Mouse (Mus musculus): ENCODE results near the gene Lamb2. TPM values are rescaled to one million over a fixed set of nuclear protein-coding genes. Genes with fewer than 3 reads are reported as not detected.

Gene Lamb2
- polyA plus RNA-seq (2016; fragmentation: Nextera tagmentation; extraction: Ambion mirVana) = 19.7 and 31.6 TPM in 2 replicates

DNA sequence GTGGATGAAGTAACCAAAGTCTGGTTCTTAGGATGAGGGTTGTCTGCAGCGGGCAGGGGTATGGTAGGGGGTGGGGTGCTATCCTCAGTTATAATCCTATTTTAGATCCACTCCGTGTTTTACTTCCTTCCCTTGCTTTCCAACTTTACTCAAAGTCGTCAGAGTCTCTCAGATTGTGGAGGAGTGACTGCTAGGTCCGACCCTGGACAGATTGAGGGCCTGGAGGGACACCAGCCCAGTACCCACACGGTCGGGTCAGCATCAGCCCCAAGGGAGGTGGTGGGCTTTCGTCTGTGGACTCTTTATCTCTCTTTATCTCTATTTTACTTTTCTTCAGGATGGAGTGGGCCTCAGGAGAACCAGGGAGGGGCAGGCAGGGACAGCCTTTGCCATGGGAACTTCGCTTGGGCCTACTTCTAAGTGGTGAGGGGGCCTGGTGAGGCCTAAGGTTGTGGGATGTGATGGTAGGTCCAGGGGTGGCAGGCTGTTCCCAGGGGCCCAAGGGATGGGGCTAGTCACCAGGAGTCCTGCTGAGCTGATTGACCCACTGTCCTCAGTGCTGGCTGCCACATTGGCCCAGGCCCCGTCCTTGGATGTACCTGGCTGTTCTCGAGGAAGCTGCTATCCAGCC is at the start of gene Lamb2:
TSS of gene Lamb2 (plus strand) at position 16 of the 631 bp plus-strand sequence.
- peaks cover 30% of the 10 kb centered on the region for H3K4me1 ChIP-seq
- no peaks in the 10 kb centered on the region for H3K9me3 ChIP-seq (replicated peaks)
- WGBS = 13% methylated on average over 10 of the region's 10 CpGs
- H3K36me3 ChIP-seq = peaks cover 40% of the 10 kb centered on the region
- peak; percentile 57 for DNase-seq (ENCODE audit: low spot score)
- H3K27ac ChIP-seq = peak within 1 kb of the TSS; percentile 89
- H3K4me3 ChIP-seq = peak within 1 kb of the TSS; percentile 60
- H3K27me3 ChIP-seq (ENCODE audit: low read depth, poor library complexity, severe bottlenecking) = no peaks in the 10 kb centered on the region

GRCm38 (mm10) chr9:108431431-108432067 is 48.0 kb upstream of the Lamb2 start:
- Histone ChIP-seq H3K27ac (peak overlapping the region; percentile 53; the same call in 1 of the 2 replicates), H3K36me3 (no peaks in the 10 kb centered on the region), H3K27me3 (ENCODE audit: low read depth, poor library complexity, severe bottlenecking) (no peaks in the 10 kb centered on the region), H3K4me3 (peak overlapping the region; percentile 36), H3K4me1 (peaks cover 7% of the 10 kb centered on the region), H3K9me3 (replicated peaks) (no peaks in the 10 kb centered on the region)
- 49% methylated on average over 32 of the region's 32 CpGs for WGBS
- peak; percentile 61 for DNase-seq (ENCODE audit: low spot score)

DNA sequence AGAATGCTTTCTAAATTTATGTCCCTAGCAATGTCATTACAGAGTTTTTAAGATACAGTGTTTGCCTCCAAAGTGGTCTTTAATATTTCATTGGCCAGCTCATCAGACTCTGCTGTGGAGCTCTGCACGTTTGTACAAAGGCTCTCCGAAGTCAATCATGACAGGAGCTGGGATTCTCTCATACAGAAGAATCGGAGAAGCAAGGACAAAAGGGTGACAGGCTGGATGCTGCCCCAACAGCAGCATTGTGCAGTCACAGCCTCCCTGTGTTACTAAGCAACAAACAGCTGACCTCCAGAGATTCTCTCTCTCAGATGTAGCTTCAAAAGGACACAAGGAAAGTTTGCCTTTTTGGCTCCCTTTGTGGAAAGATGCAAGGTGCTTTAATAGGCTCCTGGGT is 43.4 kb upstream of the Lamb2 start, which contains the start of gene BC048562:
TSS of gene BC048562 (plus strand) at position 301 of the 400 bp plus-strand sequence.
- WGBS = 86% methylated on average over 3 of the region's 3 CpGs
- H3K9me3 ChIP-seq (replicated peaks) = no peaks in the 10 kb centered on the region
- no peaks in the 10 kb centered on the region for H3K27me3 ChIP-seq (ENCODE audit: low read depth, poor library complexity, severe bottlenecking)
- H3K4me3 ChIP-seq = no peak within 1 kb of the TSS
- no peak for DNase-seq (ENCODE audit: low spot score)
- peaks cover 7% of the 10 kb centered on the region for H3K4me1 ChIP-seq
- no peaks in the 10 kb centered on the region for H3K36me3 ChIP-seq
- H3K27ac ChIP-seq = no peak within 1 kb of the TSS

GRCm38 (mm10) chr9:108439176-108439575 is 40.4 kb upstream of the Lamb2 start:
- H3K4me1 ChIP-seq = no peaks in the 10 kb centered on the region
- H3K27me3 ChIP-seq (ENCODE audit: low read depth, poor library complexity, severe bottlenecking) = no peaks in the 10 kb centered on the region
- no peak overlapping the region for H3K27ac ChIP-seq
- H3K4me3 ChIP-seq = no peak overlapping the region
- no peak for DNase-seq (ENCODE audit: low spot score)
- H3K9me3 ChIP-seq (replicated peaks) = no peaks in the 10 kb centered on the region
- WGBS = 89% methylated on average over 6 of the region's 6 CpGs
- H3K36me3 ChIP-seq = no peaks in the 10 kb centered on the region

DNA sequence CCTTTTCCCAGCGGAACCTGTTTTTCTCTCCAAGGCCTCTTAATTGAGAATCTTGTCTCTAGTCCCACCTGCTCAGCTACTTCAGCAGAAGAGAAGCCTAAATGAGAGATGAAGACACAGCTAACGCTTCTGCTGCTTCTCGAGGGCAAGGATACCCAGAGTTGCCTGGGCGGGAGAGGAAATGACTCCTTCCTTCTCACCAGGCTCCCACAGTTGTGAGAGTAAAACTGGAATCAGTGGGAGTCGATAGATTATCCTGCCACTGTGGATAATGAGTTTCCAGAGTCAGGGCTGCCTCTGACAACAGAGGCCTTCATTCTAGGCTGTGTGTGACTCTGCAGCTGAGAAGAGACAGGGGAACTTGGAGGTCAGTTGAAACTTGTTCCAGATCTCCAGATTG is 39.1 kb upstream of the Lamb2 start:
- Histone ChIP-seq H3K36me3 (no peaks in the 10 kb centered on the region), H3K27ac (no peak overlapping the region), H3K4me3 (no peak overlapping the region), H3K27me3 (ENCODE audit: low read depth, poor library complexity, severe bottlenecking) (no peaks in the 10 kb centered on the region), H3K4me1 (no peaks in the 10 kb centered on the region), H3K9me3 (replicated peaks) (no peaks in the 10 kb centered on the region)
- 79% methylated on average over 5 of the region's 5 CpGs for WGBS
- DNase-seq (ENCODE audit: low spot score) = no peak

GRCm38 (mm10) chr9:108441236-108441919 is 38.2 kb upstream of the Lamb2 start:
- DNase-seq (ENCODE audit: low spot score) = no peak
- H3K36me3 ChIP-seq = no peaks in the 10 kb centered on the region
- no peak overlapping the region for H3K27ac ChIP-seq
- H3K4me3 ChIP-seq = no peak overlapping the region
- no peaks in the 10 kb centered on the region; the same call in 1 of the 2 replicates for H3K4me1 ChIP-seq
- H3K9me3 ChIP-seq (replicated peaks) = no peaks in the 10 kb centered on the region
- 92% methylated on average over 11 of the region's 11 CpGs for WGBS
- no peaks in the 10 kb centered on the region for H3K27me3 ChIP-seq (ENCODE audit: low read depth, poor library complexity, severe bottlenecking)

GRCm38 (mm10) chr9:108445125-108445524 is 34.4 kb upstream of the Lamb2 start:
- Histone ChIP-seq H3K27me3 (ENCODE audit: low read depth, poor library complexity, severe bottlenecking) (no peaks in the 10 kb centered on the region), H3K9me3 (replicated peaks) (no peaks in the 10 kb centered on the region), H3K27ac (no peak overlapping the region), H3K36me3 (peaks cover 8% of the 10 kb centered on the region; the same call in 1 of the 2 replicates), H3K4me1 (peaks cover 13% of the 10 kb centered on the region), H3K4me3 (no peak overlapping the region)
- WGBS = 70% methylated on average over 9 of the region's 9 CpGs
- DNase-seq (ENCODE audit: low spot score) = no peak

DNA sequence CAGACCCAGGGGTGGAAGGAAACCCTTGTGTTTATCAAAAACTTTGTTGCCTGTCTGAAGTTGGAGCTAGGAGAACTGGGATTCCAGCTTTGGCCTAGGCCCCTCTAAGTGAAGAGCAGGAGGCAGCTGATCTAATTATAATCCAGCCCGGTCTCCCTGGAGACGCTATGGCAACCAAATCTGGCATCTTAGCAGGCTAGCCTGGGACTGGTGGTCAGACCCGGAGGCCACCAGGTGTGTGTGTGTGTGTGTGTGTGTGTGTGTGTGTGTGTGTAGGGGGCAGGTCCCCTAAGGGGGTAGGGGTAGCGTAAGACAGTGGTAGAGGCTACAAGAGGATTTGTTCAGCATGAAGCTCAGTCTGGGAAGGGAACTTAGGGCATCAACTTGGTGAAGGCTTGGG is 29.7 kb upstream of the Lamb2 start:
- H3K36me3 ChIP-seq = peaks cover 8% of the 10 kb centered on the region; the same call in 1 of the 2 replicates
- WGBS = 59% methylated on average over 4 of the region's 4 CpGs
- peak; percentile 63 for DNase-seq (ENCODE audit: low spot score)
- H3K9me3 ChIP-seq (replicated peaks) = no peaks in the 10 kb centered on the region
- 0 out of 2 replicates have a peak overlapping the region, but pooled peaks have one; percentile 18 for H3K4me3 ChIP-seq
- H3K27ac ChIP-seq = peak overlapping the region; percentile 68; the same call in 1 of the 2 replicates
- H3K4me1 ChIP-seq = peaks cover 44% of the 10 kb centered on the region
- peaks cover 13% of the 10 kb centered on the region for H3K27me3 ChIP-seq (ENCODE audit: low read depth, poor library complexity, severe bottlenecking)

- DNase-seq (ENCODE audit: low spot score) = no peak
- WGBS = 76% methylated on average over 21 of the region's 21 CpGs
- peaks cover 44% of the 10 kb centered on the region for H3K4me1 ChIP-seq
- peaks cover 8% of the 10 kb centered on the region; the same call in 1 of the 2 replicates for H3K36me3 ChIP-seq
- H3K27me3 ChIP-seq (ENCODE audit: low read depth, poor library complexity, severe bottlenecking) = peaks cover 13% of the 10 kb centered on the region
- no peaks in the 10 kb centered on the region for H3K9me3 ChIP-seq (replicated peaks)
- H3K4me3 ChIP-seq = peak overlapping the region; percentile 18; the same call in 1 of the 2 replicates
- peak overlapping the region; percentile 68 for H3K27ac ChIP-seq
These were observed 29.0 kb upstream of the Lamb2 start for GRCm38 (mm10) chr9:108450292-108451169.

- Histone ChIP-seq H3K27me3 (ENCODE audit: low read depth, poor library complexity, severe bottlenecking) (peaks cover 13% of the 10 kb centered on the region), H3K27ac (0 out of 2 replicates have a peak overlapping the region, but pooled peaks have one; percentile 68), H3K4me1 (peaks cover 44% of the 10 kb centered on the region), H3K9me3 (replicated peaks) (no peaks in the 10 kb centered on the region), H3K36me3 (peaks cover 8% of the 10 kb centered on the region; the same call in 1 of the 2 replicates), H3K4me3 (peak overlapping the region; percentile 18; the same call in 1 of the 2 replicates)
- no peak for DNase-seq (ENCODE audit: low spot score)
- WGBS = 94% methylated on average over 6 of the region's 6 CpGs
These were observed 28.4 kb upstream of the Lamb2 start for GRCm38 (mm10) chr9:108451170-108451493.

DNA sequence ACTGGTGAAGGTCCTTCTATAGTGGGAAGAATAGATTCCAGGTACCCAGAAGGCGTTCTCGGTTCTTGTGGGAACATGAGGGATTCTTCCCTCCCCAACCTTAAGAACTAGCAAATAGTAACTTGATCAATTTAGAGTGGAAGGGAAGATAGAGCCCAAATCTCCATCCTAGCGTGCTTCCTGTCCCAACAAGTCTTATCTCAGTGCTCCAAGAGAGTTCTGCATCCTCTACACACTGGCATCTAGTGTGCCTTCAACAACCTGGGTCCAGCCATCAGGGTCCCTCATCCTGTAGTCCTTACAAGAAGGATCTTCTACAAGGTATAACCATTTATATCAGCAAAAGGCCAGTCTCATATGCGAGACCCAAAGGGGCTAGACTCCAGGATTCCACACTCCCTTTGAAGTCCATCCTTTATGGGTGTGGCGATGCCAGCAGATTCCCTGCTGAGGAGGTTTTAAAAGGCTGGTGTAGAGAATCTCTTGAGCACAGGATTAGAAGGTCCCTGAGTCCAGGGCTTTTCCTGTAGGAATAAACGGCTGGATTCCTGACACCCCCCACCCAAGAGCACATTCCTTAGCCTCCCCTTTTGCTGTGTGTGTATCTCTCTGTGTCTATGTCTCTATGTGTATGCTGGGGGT is 27.9 kb upstream of the Lamb2 start:
- H3K4me1 ChIP-seq = peaks cover 44% of the 10 kb centered on the region
- H3K27ac ChIP-seq = peak overlapping the region; percentile 84
- H3K27me3 ChIP-seq (ENCODE audit: low read depth, poor library complexity, severe bottlenecking) = peaks cover 13% of the 10 kb centered on the region
- DNase-seq (ENCODE audit: low spot score) = no peak
- H3K36me3 ChIP-seq = peaks cover 8% of the 10 kb centered on the region; the same call in 1 of the 2 replicates
- WGBS = 49% methylated on average over 6 of the region's 6 CpGs
- H3K4me3 ChIP-seq = peak overlapping the region; percentile 71
- H3K9me3 ChIP-seq (replicated peaks) = no peaks in the 10 kb centered on the region
